Mouse (Mus musculus) T-helper 17 cell (primary cell): ENCODE data around the gene Lrig2.

ENCODE experiments used
- in situ Hi-C, 2 experiments: fragments of 300-600 bp; cut with MboI, MseI; formaldehyde crosslinking; loops; 1 replicate in 1 of 2; 2 replicates in 1 of 2; pipeline ENCODE4 v1.15.1; 2025; ENCODE audit warnings: high pct_unique_total_duplicates in 2 of 2

Gene Lrig2

GRCm38 (mm10) chr3:104511538-104512423 is at the start of gene Lrig2:
Lrig2 (minus strand) TSS chr3:104511918.
- in situ Hi-C loops: loop anchor here in 1 of 2 experiments (5.0 kb wide), 1 partner anchor 106 kb away; no protein-coding TSS in a partner anchor

- in situ Hi-C loops: no loop called here
Observed at GRCm38 (mm10) chr3:104556624-104557023, 44.9 kb upstream of the Lrig2 start.

DNA sequence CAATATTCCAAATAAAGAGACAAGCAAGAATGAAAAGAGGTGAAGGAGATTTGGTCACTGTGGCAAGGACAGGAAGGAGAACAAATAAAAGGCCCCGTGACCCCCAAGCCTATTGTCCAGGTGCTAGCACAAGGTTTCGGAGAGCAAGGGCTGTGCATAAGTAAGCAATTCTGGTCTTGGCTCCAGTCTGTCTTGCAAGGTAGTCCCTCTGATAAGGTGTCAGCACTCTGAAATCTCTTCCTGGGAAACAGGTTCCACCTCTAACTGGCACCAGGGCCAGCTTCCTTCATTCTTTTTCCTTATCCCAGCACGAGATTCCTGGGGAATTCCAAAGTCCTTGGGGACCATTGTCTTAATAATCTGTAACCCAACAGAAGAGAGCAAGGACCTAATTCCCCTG is 38.9 kb upstream of the Lrig2 start:
- in situ Hi-C loops: no loop called here

- in situ Hi-C loops: no loop called here
Observed at GRCm38 (mm10) chr3:104548367-104549087, 36.8 kb upstream of the Lrig2 start.

GRCm38 (mm10) chr3:104543825-104544224 is 32.1 kb upstream of the Lrig2 start:
- in situ Hi-C loops: no loop called here

- in situ Hi-C loops: no loop called here
Observed at GRCm38 (mm10) chr3:104542065-104542429, 30.3 kb upstream of the Lrig2 start.

- in situ Hi-C loops: no loop called here
Observed at GRCm38 (mm10) chr3:104541139-104542064, 29.7 kb upstream of the Lrig2 start.

DNA sequence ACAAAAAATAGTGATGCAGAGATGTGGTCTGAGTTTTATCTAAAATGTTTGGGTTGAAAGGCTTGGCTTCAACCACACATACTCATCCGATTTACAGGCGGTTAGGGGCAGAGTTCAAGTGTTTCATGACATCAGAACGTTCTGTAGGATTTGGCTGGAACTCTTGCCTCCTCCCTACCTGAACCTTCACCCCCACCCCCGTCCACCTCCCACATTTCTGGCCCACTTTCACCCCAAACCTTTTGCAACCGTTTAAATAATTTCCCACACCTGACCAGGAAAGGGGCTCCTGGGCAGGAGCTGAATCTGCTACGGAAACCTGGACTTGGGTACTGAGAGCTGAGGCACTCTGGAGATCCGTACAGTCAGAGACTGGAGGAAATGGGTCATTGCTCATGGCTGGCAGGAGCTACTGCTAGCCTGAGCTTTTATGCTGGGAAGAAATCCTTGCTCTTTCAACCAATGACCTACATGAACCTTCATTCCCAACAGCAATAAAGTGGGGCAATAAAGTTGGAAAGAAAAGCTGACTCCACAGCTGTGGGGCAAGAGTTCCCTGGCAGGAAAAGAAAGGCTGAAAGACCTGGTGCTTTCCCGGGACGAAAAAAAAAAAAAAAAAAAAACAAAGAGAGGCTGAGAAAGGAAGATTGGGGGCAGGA is 28.9 kb upstream of the Lrig2 start:
- in situ Hi-C loops: no loop called here

DNA sequence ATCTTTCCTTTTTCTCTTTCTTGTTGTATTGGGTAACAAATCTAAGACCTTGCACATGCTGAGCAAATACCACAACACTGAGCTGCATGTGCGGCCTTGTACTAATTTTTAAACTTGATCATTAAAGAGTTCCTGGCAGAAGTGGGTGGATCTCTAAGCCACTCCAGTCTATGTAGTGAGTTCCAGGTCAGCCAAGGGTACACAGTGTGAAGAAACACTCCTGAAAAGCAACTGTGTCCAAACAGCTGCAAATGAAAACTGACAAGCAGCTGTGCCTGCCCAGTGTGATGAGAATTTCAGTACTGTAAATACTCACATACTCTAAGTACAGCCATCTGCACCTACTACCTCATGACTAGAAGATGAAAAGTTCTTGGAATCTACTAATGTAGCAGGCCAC is 21.5 kb upstream of the Lrig2 start:
- in situ Hi-C loops: no loop called here

DNA sequence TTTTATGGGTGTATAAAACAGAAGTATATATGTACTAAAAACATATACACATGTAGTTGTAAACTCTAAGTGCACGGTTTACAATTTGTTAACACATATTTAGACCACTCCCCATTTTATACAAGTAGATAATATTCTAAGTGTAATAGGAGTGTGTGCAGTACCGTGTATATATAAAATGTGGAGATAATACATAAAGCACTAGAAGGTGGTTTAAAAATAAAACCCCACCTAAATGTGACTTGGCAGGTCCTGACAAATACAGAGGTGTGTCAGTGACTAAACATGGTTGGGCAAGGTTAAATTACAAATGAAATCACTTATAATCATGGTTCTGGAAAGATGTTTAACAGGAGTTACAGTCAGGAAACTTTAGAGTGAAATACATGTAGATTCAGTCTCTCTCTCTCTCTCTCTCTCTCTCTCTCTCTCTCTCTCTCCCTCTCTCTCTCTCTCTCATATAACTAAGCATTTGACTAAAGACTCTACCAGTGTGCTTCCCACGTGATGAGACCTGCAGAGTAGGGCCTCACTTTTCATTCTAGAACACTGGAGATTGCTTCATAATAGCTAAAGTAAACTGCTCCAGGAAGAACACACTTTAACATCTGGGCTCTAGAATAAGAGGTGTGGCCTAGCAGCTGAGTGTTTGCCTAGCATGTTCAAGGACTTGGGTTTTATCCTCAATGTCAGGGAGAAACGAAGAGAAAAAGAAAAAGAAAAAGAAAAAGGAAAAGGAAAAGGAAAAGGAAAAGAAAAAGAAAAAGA is 14.6 kb upstream of the Lrig2 start:
- in situ Hi-C loops: no loop called here

DNA sequence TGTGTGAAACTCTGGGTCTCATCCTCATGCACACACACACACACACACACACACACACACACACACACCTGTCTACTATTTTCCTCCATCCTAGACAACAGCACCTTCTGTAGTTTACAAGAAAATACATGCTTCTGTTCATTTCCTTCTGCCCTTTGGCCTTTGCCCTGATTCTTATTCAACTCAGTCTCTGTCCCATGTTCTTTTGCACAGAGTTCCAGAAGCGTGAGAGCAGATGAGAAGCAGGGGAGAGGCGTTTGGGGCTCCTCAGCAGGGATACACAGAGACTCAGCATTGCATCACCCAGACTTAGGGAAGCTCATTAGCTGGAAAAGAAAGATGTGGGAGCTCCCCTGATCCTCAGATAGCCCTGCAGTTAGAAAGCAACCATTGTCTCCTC is 13.8 kb upstream of the Lrig2 start:
- in situ Hi-C loops: no loop called here

DNA sequence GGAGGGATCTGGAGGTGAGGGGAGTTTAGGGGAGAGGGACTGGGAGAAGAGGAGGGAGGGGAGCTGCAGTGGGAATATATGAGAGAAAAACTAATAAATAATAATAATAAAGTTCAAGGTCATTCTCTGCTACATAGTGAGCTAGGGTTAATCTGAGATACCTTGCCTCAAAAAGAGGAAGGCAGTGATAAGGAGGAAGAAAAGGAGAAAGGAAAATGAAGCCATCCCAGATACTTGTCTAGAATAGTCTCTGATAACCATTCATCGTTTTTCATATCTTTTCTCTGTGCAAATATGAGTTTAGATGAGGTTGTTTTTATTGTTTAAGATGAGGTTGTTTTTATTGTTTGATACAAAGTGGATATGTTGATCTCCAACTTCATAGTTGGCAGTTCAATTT is 13.3 kb upstream of the Lrig2 start:
- in situ Hi-C loops: no loop called here

DNA sequence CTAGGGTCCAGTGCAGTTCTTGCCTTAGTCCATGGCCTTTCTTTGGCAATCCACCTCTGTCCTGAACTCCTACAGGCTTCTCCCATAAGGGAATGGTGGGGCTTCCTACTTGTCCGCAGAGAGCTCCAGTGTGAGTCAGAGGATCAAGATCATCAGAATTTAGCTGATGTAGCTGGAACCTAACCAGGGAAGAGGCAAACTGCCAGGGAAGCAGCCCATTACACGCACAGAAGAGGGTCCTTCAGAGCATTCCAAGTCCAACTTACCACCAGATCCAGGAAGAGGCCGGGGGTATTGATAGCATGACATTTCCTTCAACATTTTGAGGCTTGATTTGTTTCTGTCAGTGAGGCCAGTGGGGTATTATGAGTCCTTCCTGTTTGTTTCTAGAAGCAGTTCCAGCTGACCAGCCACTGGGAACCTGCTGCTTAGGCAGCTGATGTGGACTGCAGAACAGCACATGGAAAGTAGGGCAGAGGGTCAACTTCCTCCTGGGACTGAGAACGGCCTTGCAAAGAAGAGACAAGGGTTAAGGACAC is 11.7 kb upstream of the Lrig2 start:
- in situ Hi-C loops: loop anchor here in 1 of 2 experiments (5.0 kb wide), 1 partner anchor 159 kb away; no protein-coding TSS in a partner anchor

DNA sequence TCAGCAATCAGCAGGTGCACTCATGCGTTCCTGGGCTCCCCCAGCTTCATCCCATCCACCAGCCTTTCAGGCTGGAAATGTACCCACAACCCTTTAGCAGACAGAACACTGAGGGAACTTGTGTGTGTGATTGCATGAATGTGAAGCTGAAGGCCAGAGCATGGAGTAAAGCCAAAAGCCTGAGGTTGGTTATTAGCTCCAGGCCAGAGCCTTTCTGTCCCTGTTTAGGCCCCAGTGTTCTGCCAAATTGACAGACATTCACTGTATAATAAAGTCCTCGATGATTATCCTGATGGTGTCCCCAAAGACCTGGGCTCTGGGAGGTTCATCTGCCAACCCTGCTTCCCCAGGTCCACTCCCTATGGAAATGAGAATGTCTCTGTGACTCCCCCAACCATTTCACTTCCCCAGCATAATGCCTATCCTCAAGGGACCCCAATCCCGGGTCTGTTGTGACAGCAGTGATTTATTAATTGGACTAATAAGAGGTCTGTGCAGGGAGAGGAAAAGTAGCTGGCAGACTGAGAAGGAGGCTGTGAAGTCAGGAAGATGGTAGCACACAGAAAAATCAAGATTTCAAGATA is 9.7 kb upstream of the Lrig2 start:
- in situ Hi-C loops: loop anchor here in 1 of 2 experiments (5.0 kb wide), 1 partner anchor 161 kb away; no protein-coding TSS in a partner anchor

- in situ Hi-C loops: loop anchor here in 1 of 2 experiments (5.0 kb wide), 1 partner anchor 162 kb away; no protein-coding TSS in a partner anchor
Observed at GRCm38 (mm10) chr3:104520471-104520870, 8.8 kb upstream of the Lrig2 start.

DNA sequence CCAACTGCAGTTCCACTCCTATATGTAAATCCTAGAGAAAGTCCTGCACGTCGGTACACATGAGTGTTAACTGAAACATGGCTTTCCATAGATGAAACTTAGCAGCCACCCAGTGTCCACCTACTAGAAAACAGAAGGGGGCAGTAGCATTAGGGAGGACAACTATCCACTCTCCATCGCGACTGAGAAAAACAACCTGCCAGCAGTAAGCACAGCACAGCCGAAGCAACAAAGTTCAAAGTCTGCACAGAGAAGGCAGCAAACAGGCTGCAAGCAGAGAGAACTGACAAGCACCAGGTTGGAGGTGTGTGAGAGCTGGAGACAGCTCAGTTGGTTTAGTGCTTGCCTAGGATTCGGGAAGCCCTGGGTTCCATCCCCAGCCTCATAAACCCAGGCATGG is 7.2 kb upstream of the Lrig2 start:
- in situ Hi-C loops: loop anchor here in 1 of 2 experiments (5.0 kb wide), 1 partner anchor 163 kb away; no protein-coding TSS in a partner anchor

DNA sequence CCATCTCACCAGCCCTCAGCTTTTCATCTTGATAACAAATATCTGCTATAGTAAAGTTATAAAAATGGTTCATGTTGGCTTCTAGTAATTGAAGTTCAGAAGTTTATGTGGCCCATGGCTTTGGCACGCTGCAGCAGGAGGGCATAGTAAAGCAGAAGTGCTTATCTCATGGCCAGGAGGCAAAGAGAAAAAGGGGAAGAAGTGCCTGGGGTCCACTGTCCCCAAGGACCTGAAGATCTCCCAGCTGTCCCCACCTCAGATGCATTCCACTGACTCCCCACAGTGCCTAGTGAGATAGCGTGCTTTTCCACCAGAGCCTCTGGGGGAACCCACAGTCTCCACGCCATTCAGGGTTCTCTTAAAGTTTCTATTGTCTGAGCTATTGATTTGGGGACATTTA is 6.7 kb upstream of the Lrig2 start:
- in situ Hi-C loops: loop anchor here in 1 of 2 experiments (5.0 kb wide), 1 partner anchor 164 kb away; no protein-coding TSS in a partner anchor

GRCm38 (mm10) chr3:104517161-104517560 is 5.4 kb upstream of the Lrig2 start:
- in situ Hi-C loops: loop anchor here in 1 of 2 experiments (5.0 kb wide), 1 partner anchor 165 kb away; no protein-coding TSS in a partner anchor

DNA sequence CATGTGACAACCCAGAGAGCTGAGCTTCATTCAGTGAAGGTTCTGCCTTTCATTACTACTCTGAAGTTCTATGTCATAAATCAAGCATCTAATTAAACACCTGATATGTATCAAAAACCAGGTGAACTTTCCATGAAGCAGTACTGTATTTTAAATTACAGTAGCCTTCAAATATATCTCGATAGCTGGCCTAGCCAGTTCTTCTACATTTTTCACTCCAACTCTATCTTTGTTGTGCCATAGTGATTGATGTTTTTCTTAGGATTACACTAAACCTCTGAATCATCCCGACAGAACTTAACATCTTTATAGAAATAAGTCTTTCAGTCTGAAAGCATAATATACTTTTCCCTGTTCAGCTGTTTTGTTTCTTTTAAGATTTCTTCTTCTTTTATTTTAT is 2.8 kb upstream of the Lrig2 start:
- in situ Hi-C loops: loop anchor here in 1 of 2 experiments (5.0 kb wide), 1 partner anchor 103 kb away; no protein-coding TSS in a partner anchor
